Mouse (Mus musculus) stomach, postnatal 0 days (tissue): ENCODE measurements around the gene Pkn2.

Experiments
- CTCF ChIP-seq: IDR thresholded peaks from 2 replicates; pipeline ENCODE4 v1.5.1; 2016; ENCODE audit warnings: antibody characterized with exemption, low read depth, mild to moderate bottlenecking, moderate library complexity
- EP300 ChIP-seq: optimal IDR thresholded peaks from 2 replicates; pipeline ENCODE3; 2016; ENCODE audit warnings: antibody characterized with exemption

GRCm38 (mm10) chr3:142851631-142852030 is 30.2 kb downstream of the Pkn2 start:
- TF ChIP-seq CTCF (no peak), EP300 (no peak)
